Mouse (Mus musculus) spleen, postnatal 14 days (tissue): ENCODE measurements around the gene Iqgap3.

Experiments
- DNase-seq, 2 experiments: peaks; one replicate each; pipeline ENCODE4 v3.0.0; 2021 to 2022; ENCODE audit warnings: low spot score in 2 of 2

Gene Iqgap3

DNA sequence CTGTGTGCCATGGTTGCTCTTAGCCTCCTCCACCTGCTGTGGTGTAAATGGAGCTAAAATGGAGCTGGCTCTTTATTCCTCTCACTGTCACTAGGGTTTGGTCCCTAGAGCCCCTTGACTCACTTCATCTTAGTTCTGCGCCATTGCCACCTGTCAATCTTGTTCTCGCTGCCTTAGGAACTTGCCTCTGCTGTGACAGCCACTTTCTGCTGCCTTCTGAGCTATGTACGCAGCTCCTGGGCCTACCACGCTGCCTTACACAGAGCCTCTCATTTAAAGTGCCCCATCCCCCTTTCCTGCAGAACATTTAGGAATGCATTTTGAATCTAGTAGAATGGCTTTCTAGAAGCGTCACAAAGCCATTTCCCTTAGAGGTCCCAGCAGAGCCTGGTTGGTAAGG is 12.4 kb downstream of the Iqgap3 start:
- no peak for DNase-seq

DNA sequence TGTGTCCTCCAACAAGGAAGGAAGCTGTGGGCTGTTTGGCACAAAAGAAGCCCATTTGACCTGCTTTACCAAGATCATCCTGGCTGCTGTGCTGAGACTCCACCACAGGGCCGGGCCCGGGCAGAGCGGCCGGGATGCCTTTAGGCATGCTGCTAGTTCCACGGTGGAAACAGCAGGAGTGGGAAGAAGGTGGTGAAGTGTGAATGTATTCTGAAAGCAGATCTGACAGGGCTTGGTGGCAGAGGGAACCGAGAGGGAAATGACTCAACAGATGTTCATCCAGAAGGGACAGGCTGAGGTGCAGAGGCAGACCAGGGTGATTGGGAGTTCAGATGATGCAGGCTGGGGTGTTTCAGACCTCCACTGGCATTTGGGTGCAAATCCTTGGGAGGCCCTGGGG is 15.9 kb downstream of the Iqgap3 start:
- no peak for DNase-seq

DNA sequence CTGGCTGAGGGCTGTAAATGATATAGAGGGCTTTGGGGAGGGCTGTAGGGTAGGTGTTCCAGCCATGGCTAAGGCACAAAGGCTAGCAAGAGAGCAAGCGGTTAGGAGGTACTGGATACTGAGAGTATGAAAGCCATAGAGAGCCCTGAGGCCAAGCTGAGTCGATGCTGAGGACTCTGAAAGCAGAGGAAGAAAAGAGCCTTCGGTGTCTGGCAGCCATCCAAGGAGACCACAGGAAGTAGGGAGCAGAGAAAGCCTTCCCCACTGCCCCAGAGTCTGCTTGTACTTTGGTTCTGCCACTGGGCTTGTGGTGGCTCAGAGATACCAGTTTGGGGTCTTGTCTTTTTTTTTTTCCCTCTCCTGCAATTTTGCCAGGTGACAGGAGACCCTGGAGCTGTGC is 18.5 kb downstream of the Iqgap3 start:
- DNase-seq: no peak

DNA sequence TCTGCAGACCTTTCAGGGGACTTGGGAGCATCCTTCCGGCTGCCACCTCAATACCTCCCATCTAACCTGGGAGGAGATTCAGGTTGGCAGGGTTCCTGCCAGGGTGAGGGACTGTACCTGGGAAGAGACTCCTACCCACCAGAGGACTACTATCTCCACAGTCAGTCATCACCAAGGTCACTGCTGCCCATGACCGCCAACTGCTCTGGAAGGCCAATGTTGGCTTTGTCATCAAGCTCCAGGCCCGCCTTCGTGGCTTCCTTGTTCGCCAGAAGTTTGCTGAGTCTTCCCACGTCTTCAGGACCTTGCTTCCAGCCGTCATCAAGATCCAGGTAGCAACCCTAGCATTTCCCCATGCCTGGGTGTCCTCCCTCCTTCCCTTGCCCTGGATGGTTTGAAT is 20.0 kb downstream of the Iqgap3 start:
- DNase-seq: no peak

DNA sequence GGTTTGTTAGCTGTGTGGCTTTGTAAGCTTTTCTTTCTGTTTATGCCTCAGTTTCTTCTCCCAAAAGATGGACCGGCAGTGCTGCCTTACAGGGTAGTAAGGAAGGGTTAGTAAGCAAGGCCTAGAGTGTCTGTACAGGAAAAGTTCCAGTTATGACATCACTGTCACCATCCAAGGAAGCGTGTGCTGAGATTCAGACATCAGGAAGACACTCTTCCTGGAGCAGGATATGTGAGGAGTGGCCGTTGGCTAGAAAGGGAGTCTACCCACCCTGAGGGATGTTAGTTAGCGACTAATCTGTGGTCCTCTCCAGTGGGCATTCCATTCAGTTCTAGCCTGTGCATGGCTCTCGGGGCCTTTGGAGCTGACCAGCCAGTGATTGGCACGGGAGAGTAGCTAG is 20.4 kb downstream of the Iqgap3 start:
- no peak for DNase-seq

DNA sequence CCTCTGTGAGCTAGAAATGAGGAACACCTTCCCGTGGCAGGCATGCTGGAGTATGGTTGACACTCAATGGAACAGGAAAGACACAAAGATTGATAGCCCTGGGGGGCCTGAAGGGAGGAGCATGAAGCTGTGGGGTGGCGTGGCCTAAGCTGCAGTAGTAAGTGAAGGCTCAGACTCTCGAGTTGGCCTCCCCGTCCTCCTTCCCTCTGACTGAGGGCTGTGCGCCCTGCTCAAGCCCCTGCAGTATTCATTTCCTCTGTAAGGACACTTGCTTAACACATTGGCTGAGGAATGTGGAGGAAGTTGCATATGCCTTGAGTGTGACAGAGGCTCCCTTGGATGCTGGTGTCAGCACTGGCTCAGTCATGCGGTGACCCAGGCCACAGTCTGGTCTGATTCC is 20.8 kb downstream of the Iqgap3 start:
- no peak for DNase-seq

DNA sequence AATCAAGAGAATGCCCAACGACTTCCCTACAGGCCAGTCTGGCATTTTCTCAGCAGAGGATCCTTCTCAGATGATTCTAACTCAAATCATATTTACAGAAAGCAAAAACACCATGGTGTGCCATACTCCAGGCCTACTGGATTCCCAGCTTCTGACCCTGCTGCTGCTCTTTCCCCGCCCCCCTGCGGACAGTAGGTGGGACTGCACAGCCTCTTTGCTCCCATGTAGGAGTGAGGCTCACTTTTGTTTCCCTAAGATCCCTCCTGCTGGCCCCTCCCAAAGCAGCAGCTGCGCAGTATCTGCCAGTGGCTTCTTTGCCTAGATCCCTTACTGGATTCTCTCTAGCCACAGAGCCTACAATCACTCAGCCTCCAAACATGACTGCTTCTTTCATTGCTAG is 24.4 kb downstream of the Iqgap3 start:
- no peak for DNase-seq

DNA sequence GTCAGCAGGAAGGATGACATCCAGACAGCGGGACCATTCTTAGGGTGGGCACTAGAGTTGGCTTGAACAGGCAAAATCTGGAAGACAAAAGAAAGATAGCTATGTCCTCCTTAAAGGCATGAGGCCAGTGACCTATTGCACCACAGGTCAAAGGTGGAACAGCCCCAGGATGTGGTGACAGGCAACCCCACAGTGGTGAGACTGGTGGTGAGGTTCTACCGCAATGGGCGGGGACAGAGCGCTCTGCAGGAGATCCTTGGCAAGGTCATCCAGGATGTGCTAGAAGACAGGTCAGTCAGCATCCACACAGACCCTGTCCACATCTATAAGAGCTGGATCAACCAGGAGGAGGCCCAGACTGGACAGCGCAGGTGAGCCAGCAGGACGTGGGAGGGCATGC is 27.4 kb downstream of the Iqgap3 start:
- no peak for DNase-seq

DNA sequence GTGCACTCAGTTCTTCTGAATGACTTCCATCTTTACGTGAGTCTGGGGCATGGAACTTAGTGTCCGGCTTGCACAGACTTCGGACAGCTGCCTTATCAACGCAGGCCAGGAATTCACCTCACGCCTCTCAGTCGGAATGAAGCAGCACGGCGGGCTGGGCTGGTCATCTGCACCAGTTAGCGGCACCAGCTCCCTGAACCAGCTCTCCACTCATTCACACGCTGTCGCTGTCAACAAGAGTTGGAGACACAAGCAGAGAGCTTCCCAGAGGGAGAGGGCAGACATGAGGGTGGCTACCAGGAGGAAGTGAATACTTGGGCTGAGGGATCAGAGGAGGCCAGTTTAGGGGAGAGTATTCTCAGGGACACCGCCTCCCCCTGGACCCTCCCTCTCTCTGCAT is 32.6 kb downstream of the Iqgap3 start:
- no peak for DNase-seq

DNA sequence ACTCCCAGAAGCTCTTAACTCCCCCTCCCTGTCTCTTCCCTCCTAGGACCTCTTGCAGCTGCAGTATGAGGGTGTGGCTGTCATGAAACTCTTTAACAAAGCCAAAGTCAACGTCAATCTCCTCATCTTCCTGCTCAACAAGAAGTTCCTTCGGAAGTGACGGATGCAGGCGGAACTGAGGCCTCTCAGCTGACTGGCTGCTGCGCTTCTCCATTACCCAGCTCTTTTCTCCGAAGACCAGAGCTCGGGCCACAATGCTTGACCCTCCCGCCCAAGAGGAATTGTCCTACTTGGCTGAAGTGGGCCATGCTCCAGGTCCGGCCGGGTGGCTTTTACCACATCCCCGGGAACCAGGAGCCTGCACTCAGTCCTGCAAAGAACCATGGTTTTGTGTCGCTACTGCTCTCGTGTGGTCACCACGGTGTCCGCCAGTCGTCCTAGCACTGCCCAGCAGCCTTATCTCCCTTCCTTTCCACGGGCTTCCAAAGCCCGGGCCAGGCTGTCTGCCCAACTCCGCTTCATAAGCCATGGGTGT is 38.4 kb downstream of the Iqgap3 start:
- DNase-seq: no peak

DNA sequence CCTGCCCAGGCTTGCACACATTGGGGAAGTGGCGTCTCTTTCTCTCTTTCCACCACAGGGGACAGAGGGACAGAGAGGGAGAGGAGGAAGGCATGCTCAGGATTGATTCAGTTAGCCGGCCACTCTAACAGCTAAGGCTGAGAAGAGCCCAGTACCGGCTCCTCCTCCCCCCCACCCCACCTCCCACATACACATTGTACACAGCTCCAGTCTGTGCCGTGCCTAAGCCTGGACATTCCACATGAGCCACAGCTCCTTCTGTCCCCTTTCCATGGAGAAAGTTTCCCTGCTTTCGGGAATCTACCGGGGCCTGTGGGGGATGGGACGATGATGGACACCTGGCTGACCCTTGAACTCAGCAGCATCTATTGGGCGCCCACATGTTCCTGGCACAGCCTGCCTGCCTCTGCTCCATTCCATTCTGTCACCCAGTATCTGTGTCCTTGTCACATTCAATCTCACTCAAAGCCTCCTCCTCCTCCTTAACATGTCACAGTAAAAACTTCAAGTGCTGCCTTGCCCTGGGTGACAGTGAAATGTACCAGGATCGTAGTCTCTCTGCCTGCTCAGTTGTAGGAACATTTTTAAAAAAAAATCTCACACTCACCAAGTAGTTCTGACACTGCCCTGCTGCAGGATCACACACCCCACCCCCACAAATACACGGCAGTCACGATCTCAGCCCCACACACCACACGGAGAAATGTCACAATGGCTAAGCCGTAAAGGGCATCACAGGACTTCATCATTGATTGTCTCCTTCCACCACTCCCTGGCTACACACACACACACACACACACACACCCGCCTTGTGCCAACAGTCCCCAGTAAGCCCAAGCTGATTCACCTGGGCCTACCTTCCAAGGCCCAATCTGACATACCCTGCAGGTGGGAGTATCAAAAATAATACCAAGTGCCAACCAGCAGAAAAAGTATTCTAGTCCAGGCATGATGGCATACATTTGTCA is 39.7 kb downstream of the Iqgap3 start:
- DNase-seq: no peak

DNA sequence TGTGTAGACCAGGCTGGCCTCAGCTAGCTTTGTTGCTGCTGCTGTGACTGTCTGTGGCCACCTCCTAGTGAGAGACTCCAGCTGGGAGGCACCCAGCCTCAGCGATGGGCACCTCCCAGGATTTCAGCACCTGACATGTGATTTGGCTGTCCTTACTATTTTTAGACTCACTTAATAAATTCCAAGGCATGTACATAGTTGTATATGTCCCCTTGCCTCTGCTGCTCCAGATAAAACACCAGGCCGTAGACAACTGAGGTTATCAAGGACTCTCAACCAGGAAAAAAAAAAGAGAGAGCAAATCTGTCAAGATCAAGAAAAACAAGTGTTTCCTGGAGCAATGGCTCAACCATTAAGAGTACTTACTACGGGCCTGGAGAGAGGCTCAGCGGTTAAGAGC is 43.4 kb downstream of the Iqgap3 start:
- no peak for DNase-seq

DNA sequence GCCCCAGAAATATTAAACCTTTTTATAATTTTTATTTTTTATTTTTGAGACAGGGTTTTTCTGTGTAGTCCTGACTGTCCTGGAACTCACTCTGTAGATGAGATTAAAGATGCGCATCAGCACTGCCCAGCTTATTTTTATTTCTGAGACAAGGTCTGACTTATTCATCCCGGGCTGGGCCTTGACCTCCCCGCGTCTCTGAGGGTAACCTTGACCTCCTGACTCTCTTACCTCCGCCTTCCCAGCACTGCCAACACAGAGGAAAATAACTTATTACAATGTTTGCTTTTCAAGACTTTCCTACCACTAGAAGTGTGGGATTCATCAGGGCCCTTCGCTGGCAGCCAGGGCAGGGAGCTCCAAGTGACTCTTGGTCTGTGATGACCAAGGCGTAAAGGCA is 44.4 kb downstream of the Iqgap3 start:
- no peak for DNase-seq

DNA sequence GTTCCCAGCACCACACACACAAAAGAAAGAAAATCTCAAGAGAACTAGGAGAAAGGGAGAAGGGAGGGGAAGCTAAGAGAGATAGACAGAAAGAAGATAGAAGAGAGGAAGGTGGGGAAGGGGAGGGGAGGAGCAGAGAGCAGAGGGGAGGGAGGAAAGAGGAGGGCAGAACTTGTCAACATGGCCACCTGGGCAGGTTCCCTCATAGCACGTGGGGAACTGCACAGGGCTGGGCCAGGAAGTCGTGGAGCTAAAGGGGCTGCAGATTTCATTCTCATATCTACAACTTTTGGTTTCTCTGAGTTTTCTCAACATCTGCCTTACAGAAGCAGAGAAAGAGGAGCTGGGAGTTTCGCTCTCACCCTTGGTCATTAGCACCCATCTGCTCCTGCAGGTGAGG is 45.9 kb downstream of the Iqgap3 start:
- no peak for DNase-seq

DNA sequence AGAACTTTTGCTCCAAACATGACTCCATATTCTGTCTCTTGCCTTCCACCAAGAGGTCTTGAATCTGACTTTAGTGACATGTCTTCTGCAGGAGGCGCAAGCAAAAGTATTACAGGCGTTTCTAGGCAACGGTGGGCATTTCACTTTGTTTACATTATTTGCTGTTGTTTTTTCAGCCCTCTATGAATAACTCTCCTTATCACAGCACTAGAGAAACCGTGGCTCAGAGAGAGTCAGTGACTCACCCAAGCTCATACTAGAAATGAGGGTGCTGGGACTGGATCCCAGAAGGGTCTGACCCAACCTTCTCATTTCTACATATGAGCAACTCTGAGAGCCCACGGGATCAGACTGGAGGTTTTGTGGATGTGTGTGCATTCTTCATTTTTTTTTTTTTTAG is 46.3 kb downstream of the Iqgap3 start:
- no peak for DNase-seq

DNA sequence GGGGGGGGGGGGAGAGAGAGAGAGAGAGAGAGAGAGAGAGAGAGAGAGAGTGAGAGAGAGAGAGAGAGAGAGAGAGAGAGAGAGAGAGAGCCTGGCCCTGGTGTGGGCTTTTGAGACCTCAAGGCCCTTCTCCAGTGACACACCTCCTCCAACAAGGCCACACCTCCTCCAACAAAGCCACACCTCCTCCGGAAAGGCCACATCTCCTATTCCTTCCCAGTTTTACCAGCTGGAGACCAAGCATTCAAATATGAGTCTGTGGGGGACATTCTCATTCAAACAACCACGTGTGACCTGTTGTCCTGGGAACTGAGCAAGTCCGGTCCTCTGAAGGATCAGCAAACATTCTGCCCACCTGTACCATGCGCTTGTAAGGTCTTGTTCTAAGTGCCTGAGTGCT is 47.2 kb downstream of the Iqgap3 start:
- no peak for DNase-seq

DNA sequence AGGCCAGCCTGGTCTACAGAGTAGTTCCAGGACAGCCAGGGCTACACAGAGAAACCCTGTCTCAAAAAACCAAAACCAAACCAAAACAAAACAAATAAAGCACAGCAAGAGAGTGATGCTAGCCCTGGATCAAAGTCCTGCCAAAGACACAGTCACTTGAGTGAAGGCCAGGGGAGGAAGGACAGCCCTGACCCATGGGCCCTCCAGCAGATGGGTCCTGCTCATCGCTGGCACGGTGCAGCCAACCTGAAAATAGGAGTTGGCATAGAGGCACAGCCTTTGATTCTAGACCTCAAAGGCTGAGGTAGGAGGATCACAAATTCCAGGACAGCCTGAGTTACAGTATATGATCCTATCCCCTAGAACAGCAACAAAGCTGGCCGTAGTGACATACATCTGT is 49.3 kb downstream of the Iqgap3 start:
- no peak for DNase-seq

DNA sequence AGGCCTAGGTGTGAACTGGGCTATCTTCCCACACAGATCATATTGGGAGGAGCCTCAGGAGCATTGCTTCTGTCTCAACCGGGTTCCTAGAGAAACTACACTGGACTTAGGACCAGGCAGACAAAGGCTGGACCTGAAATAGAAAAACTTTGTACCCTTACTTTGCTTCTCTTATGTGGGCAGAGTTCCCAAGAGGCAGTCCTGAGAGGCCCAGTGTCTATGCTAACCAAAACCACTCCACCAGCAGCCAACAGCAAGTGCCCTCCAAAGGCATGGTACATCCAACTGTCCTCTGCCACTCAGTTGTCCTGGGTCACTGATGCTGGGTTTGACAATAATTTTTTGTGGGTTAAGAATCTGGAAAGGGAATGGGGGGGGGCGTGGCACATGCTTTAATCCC is 50.7 kb downstream of the Iqgap3 start:
- no peak for DNase-seq

DNA sequence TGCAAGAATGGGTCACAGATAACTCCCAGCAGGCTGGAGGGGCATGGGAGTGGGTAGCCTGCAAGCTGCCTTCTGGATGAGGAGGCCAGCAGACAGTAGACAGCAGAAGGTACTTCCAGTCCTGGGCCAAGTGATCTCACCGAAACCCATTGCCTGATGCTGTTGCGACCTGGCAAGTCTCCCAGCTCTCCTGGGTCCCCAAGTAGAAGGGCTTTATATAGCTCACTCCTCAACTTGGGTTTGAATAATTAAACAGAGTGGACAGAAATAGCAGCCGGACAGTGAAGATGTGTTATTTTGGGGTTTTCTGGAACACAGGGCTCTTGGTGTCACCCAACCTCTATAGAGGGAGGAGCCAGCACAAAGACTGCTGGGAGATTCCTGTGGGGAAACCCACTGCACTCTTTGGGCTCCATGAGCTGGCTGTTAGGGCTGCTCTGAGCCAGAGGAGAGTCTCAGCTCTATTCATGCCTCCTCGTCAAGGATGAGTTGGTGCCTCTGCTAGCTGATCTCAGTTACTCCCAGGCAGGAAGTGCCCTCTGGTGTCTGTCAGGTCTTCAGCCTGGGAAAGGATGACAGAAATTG is 51.5 kb downstream of the Iqgap3 start:
- no peak for DNase-seq

DNA sequence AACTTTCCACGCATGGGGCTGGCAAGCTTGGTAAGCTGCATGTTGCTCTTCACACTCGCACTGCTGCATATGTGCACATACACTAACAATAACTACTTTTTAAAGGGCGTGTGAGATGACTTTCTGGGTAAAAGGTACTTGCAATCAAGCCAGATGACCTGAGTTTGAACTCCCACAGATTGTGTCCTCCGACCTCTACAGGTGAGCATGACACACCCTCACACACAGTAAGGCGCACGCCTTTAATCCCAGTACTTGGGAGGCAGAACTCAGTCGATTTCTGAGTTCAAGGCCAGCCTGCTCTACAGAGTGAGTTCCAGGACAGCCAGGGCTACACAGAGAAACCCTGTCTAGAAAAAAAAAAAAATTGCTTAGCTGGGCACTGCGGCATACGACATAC is 54.6 kb downstream of the Iqgap3 start:
- DNase-seq: no peak

DNA sequence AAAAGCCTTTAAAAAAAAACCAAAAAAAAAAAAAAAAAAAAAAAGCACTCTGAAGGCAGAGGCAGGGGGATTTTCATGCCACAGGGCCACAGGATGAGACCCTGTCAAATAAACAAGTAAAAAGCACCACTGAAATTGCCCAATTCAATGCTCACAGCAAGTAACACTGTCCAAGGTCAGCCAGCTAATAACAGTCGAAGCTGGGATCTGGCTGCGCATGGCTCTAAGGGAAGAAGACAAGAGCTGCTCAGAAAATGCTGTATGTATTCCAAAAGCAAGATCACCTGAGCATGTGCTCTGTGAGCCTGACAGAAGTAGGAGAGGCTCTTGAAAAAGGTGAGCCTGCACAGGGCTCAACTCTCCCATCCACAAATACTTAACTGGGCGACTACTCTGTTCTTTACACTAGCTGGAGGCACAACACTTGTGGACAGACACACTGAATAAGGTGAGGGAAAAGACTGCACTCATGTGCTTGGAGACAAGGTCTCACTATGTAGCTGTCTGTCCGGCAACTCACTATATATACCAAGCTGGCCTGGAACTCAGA is 55.2 kb downstream of the Iqgap3 start:
- DNase-seq: no peak

DNA sequence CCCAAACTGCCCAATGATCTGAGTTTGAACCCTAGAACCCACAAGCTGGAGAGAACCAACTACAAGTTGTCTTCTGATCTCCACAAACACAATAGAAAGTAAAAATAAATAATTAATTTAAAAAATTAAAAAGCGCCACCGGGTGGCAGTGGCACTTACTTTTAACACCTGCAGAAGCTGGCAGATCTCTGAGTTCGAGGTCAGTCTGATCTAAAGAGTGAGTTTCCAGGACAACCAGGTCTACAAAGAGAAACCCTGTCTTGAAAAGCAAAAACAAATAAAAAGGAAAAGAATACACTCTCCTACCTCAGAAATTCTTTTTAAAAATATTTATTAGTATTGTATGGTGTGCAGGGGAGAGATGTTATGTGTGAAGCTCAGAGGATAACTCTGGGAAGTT is 56.0 kb downstream of the Iqgap3 start:
- no peak for DNase-seq
